Mouse (Mus musculus): ENCODE results near the gene Gm5269. TPM values are rescaled to one million over a fixed set of nuclear protein-coding genes. Genes with fewer than 3 reads are reported as not detected.
A peak's percentile ranks its signal among the peaks of the same experiment; 100 is the strongest.

Gm5269 gene
- polyA plus RNA-seq, 1 experiment from 2014 or later: not detected

- no peak overlapping the region for H3K4me3 ChIP-seq
- 82% methylated on average over 3 of the region's 3 CpGs for WGBS
- no peak for DNase-seq (ENCODE audit: low spot score)
- no peak overlapping the region for H3K27ac ChIP-seq
- H3K36me3 ChIP-seq: no peaks in the 10 kb centered on the region
- H3K4me1 ChIP-seq: peaks cover 33% of the 10 kb centered on the region
- no peaks in the 10 kb centered on the region for H3K27me3 ChIP-seq (ENCODE audit: low read depth, poor library complexity, severe bottlenecking)
- H3K9me3 ChIP-seq (replicated peaks): no peaks in the 10 kb centered on the region
These were observed 21.5 kb downstream of the Gm5269 start for GRCm38 (mm10) chr1:45868479-45869137.

- DNase-seq (ENCODE audit: low spot score): no peak
- Histone ChIP-seq H3K36me3 (no peaks in the 10 kb centered on the region), H3K27me3 (ENCODE audit: low read depth, poor library complexity, severe bottlenecking) (no peaks in the 10 kb centered on the region), H3K4me3 (no peak overlapping the region), H3K4me1 (peaks cover 33% of the 10 kb centered on the region), H3K27ac (no peak overlapping the region), H3K9me3 (replicated peaks) (no peaks in the 10 kb centered on the region)
- 49% methylated on average over 1 of the region's 1 CpGs for WGBS
These were observed 22.0 kb downstream of the Gm5269 start for GRCm38 (mm10) chr1:45868050-45868449.

GRCm38 (mm10) chr1:45866288-45867018, 23.6 kb downstream of the Gm5269 start:
- DNase-seq (ENCODE audit: low spot score): no peak
- H3K4me1 ChIP-seq: peaks cover 33% of the 10 kb centered on the region
- H3K4me3 ChIP-seq: no peak overlapping the region
- H3K27ac ChIP-seq: peak overlapping the region; percentile 71
- WGBS: 20% methylated on average over 3 of the region's 3 CpGs
- H3K9me3 ChIP-seq (replicated peaks): no peaks in the 10 kb centered on the region
- H3K36me3 ChIP-seq: no peaks in the 10 kb centered on the region
- H3K27me3 ChIP-seq (ENCODE audit: low read depth, poor library complexity, severe bottlenecking): no peaks in the 10 kb centered on the region

DNA sequence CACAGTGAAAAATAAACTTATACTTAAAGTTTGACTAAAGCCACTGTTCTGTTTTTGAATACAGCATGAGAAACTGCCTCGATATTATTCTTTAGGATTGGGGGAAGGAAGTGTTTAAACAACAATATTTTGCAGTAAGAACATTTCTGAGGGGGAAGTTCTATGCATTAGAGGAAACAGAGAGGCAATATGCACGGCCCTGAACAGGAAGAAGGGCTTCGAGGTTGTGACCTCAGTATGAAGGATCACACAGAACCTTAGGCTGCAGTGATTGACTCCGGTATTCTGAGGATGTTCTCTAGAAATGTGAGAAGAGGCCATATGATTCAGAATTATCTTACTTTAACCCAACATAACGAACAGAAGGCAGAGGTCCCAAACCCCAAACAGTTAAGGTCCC, 24.3 kb downstream of the Gm5269 start:
- no peak overlapping the region for H3K4me3 ChIP-seq
- DNase-seq (ENCODE audit: low spot score): no peak
- peaks cover 33% of the 10 kb centered on the region for H3K4me1 ChIP-seq
- H3K27me3 ChIP-seq (ENCODE audit: low read depth, poor library complexity, severe bottlenecking): no peaks in the 10 kb centered on the region
- WGBS: 47% methylated on average over 5 of the region's 5 CpGs
- no peaks in the 10 kb centered on the region for H3K36me3 ChIP-seq
- H3K9me3 ChIP-seq (replicated peaks): no peaks in the 10 kb centered on the region
- H3K27ac ChIP-seq: peak overlapping the region; percentile 71

DNA sequence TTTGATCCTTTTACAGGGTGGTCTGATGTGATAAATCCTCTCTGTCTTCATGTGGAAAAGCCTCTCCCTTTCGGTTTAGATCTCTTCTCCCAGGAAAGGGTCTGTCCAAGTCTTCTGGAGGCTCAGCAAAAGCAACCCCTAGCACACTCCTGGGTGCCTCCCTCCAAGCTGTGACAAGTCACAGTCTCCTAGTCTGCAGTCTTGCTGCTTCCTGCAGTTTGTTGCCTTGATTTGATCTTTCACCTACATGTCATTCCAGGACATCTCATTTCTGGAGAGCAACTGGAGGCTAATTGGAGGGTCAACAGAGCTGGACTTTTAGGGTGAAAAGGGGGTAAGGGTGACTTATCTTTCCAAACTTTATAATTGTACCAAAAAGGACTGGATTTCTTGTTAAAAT, 24.8 kb downstream of the Gm5269 start:
- H3K4me1 ChIP-seq: peaks cover 33% of the 10 kb centered on the region
- H3K9me3 ChIP-seq (replicated peaks): no peaks in the 10 kb centered on the region
- 27% methylated on average over 1 of the region's 1 CpGs for WGBS
- no peaks in the 10 kb centered on the region for H3K36me3 ChIP-seq
- DNase-seq (ENCODE audit: low spot score): no peak
- no peaks in the 10 kb centered on the region for H3K27me3 ChIP-seq (ENCODE audit: low read depth, poor library complexity, severe bottlenecking)
- peak overlapping the region; percentile 71 for H3K27ac ChIP-seq
- no peak overlapping the region for H3K4me3 ChIP-seq

- peak overlapping the region; percentile 27; the same call in 1 of the 2 replicates for H3K27ac ChIP-seq
- peaks cover 33% of the 10 kb centered on the region for H3K4me1 ChIP-seq
- H3K36me3 ChIP-seq: no peaks in the 10 kb centered on the region
- no peaks in the 10 kb centered on the region for H3K27me3 ChIP-seq (ENCODE audit: low read depth, poor library complexity, severe bottlenecking)
- no peaks in the 10 kb centered on the region for H3K9me3 ChIP-seq (replicated peaks)
- 69% methylated on average over 4 of the region's 4 CpGs for WGBS
- no peak overlapping the region for H3K4me3 ChIP-seq
- DNase-seq (ENCODE audit: low spot score): no peak
These were observed 25.5 kb downstream of the Gm5269 start for GRCm38 (mm10) chr1:45864564-45865014.

DNA sequence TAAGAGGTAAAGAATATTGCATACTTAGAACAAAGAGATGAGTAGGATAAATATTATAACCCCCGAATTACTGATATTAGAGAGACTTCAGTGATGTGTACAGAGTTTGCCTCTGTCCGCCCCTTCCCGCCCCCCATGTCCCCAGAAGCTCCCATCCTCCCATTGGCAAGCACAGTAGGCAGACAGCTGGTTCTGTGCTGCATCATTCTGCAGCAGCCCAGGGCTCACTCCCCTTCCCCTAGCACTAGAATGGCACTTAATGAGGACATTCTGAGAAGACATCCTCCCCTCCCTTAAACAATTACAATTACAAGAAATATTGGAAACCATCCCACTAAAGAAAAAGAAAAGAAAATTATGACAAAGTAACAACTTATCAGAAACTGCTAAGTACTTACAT, 26.4 kb downstream of the Gm5269 start:
- H3K4me1 ChIP-seq: peaks cover 33% of the 10 kb centered on the region
- no peaks in the 10 kb centered on the region for H3K27me3 ChIP-seq (ENCODE audit: low read depth, poor library complexity, severe bottlenecking)
- 93% methylated on average over 3 of the region's 3 CpGs for WGBS
- no peak for DNase-seq (ENCODE audit: low spot score)
- H3K27ac ChIP-seq: no peak overlapping the region
- no peaks in the 10 kb centered on the region for H3K36me3 ChIP-seq
- no peaks in the 10 kb centered on the region for H3K9me3 ChIP-seq (replicated peaks)
- no peak overlapping the region for H3K4me3 ChIP-seq

DNA sequence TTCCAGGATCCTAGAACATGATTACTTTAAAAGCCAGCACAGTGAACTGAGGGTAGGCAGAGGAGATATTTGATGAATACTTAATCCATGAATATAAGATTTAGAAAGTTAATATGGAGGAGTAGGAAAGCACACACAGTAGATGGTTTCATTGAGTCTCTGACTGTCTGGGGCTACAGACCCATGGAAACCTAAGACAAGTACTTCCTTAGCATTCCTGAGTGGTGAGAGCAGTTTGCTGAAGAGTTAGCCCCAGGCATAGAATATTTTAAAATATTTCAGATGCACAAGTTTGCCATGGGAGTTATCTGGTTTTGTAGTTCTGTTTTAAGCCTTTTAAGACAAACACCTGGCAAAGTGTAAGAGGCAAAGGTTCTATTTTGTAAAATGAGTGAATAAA, 28.9 kb downstream of the Gm5269 start:
- H3K27ac ChIP-seq: no peak overlapping the region
- no peak overlapping the region for H3K4me3 ChIP-seq
- peaks cover 18% of the 10 kb centered on the region for H3K4me1 ChIP-seq
- DNase-seq (ENCODE audit: low spot score): no peak
- no peaks in the 10 kb centered on the region for H3K9me3 ChIP-seq (replicated peaks)
- H3K36me3 ChIP-seq: no peaks in the 10 kb centered on the region
- H3K27me3 ChIP-seq (ENCODE audit: low read depth, poor library complexity, severe bottlenecking): no peaks in the 10 kb centered on the region

GRCm38 (mm10) chr1:45860349-45860748, 29.7 kb downstream of the Gm5269 start:
- Histone ChIP-seq H3K9me3 (replicated peaks) (no peaks in the 10 kb centered on the region), H3K36me3 (no peaks in the 10 kb centered on the region), H3K27ac (no peak overlapping the region), H3K4me1 (peaks cover 10% of the 10 kb centered on the region), H3K4me3 (no peak overlapping the region), H3K27me3 (ENCODE audit: low read depth, poor library complexity, severe bottlenecking) (no peaks in the 10 kb centered on the region)
- WGBS: 77% methylated on average over 5 of the region's 5 CpGs
- DNase-seq (ENCODE audit: low spot score): no peak

GRCm38 (mm10) chr1:45858038-45858437, 32.0 kb downstream of the Gm5269 start:
- no peaks in the 10 kb centered on the region for H3K9me3 ChIP-seq (replicated peaks)
- H3K4me3 ChIP-seq: no peak overlapping the region
- H3K4me1 ChIP-seq: no peaks in the 10 kb centered on the region
- 80% methylated on average over 1 of the region's 1 CpGs for WGBS
- DNase-seq (ENCODE audit: low spot score): no peak
- H3K27me3 ChIP-seq (ENCODE audit: low read depth, poor library complexity, severe bottlenecking): no peaks in the 10 kb centered on the region
- H3K27ac ChIP-seq: no peak overlapping the region
- no peaks in the 10 kb centered on the region for H3K36me3 ChIP-seq

- Histone ChIP-seq H3K27me3 (ENCODE audit: low read depth, poor library complexity, severe bottlenecking) (no peaks in the 10 kb centered on the region), H3K9me3 (replicated peaks) (no peaks in the 10 kb centered on the region), H3K4me1 (no peaks in the 10 kb centered on the region), H3K27ac (no peak overlapping the region), H3K36me3 (no peaks in the 10 kb centered on the region), H3K4me3 (no peak overlapping the region)
- WGBS: 95% methylated on average over 1 of the region's 1 CpGs
- DNase-seq (ENCODE audit: low spot score): no peak
These were observed 44.6 kb downstream of the Gm5269 start for GRCm38 (mm10) chr1:45845466-45845865.
